Mouse (Mus musculus): ENCODE measurements around the gene A630095N17Rik. TPM values are rescaled to one million over a fixed set of nuclear protein-coding genes. Genes with fewer than 3 reads are reported as not detected.
A peak's percentile ranks its signal among the peaks of the same experiment; 100 is the strongest.

The A630095N17Rik gene
- polyA plus RNA-seq, 1 experiment from 2014 or later = not detected

DNA sequence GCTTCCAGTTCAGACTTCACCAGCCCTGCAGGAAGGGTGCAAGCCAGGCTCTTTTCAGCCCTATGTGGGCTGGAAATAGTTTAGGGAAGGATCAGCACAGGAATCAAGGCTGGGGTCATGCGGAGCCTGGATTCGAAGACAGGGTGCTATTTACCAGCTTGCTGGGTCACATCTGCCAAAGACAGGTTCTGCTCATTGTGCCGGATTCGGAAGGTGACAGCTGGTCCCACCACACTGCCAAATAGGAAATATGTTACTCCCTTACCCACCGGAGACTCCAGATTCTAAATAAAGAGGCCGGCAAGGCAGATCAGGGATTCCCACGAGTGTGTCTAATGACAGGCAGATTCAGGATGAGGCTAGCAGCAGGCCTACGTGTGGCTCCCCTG, 22.7 kb upstream of the A630095N17Rik start:
- Histone ChIP-seq H3K4me3 (replicated peaks; ENCODE audit: low read depth, low read length) (no peak overlapping the region), H3K27ac (replicated peaks; ENCODE audit: low read depth, low read length) (no peak overlapping the region), H3K9me3 (ENCODE audit: control insufficient read depth, low read length) (no peaks in the 10 kb centered on the region), H3K27me3 (ENCODE audit: control insufficient read depth, insufficient read depth, low read length) (no peaks in the 10 kb centered on the region), H3K36me3 (ENCODE audit: control insufficient read depth, insufficient read depth, low read length) (no peaks in the 10 kb centered on the region), H3K4me1 (ENCODE audit: control insufficient read depth, insufficient read depth, low read length) (no peaks in the 10 kb centered on the region; the same call in 1 of the 2 replicates), H3K4me2 (ENCODE audit: low read length) (no peak overlapping the region), H3K9ac (replicated peaks; ENCODE audit: low read length) (no peak overlapping the region)
- DNase-seq (no peak), ATAC-seq (ENCODE audit: low FRiP score, low TSS enrichment) (no peak)
- WGBS = 58% methylated on average over 8 of the region's 8 CpGs

DNA sequence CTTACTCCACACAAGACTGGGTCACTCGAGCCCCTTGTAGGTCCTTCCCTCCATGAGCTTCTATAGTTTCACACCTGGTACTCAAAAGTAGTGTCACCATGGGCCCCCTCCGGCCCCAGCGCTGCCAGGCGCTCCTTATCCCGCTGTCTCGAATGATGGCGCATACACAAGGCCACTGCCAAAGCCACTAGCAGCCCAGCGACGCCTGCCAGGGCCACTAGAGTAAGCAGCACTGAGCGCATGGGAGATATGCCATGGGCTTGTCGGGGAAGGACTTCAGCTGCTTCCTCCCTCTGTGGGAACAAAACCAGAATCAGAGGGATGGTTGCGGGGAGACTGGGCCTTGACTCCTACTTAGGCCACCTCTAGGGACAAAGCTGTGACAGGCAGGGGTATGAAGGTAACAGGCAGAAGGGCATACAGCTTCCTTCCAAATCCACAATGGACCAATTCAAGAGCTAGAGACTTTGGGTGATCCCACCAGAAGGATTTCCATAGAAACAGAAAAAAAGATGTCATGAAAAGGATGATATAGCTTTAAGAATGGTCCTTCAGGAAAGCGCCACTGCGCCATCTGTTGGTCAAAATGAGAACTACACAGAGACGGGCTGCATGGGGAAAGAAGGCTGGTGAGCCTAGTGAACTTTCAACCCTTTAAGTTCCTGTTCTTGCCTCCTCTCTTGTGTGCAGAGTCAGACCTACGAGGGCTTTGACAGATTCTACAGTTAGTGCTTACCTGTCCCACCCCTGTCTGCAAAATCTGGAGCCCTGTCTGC, 22.1 kb upstream of the A630095N17Rik start:
- ATAC-seq (ENCODE audit: low FRiP score, low TSS enrichment) (no peak), DNase-seq (peak; percentile 88)
- no peaks in the 10 kb centered on the region; the same call in 1 of the 2 replicates for H3K4me1 ChIP-seq (ENCODE audit: control insufficient read depth, insufficient read depth, low read length)
- no peaks in the 10 kb centered on the region for H3K36me3 ChIP-seq (ENCODE audit: control insufficient read depth, insufficient read depth, low read length)
- no peaks in the 10 kb centered on the region for H3K9me3 ChIP-seq (ENCODE audit: control insufficient read depth, low read length)
- H3K27ac ChIP-seq (replicated peaks; ENCODE audit: low read depth, low read length) = no peak overlapping the region
- 67% methylated on average over 16 of the region's 16 CpGs for WGBS
- no peak overlapping the region for H3K9ac ChIP-seq (replicated peaks; ENCODE audit: low read length)
- no peaks in the 10 kb centered on the region for H3K27me3 ChIP-seq (ENCODE audit: control insufficient read depth, insufficient read depth, low read length)
- no peak overlapping the region for H3K4me2 ChIP-seq (ENCODE audit: low read length)
- no peak overlapping the region for H3K4me3 ChIP-seq (replicated peaks; ENCODE audit: low read depth, low read length)

DNA sequence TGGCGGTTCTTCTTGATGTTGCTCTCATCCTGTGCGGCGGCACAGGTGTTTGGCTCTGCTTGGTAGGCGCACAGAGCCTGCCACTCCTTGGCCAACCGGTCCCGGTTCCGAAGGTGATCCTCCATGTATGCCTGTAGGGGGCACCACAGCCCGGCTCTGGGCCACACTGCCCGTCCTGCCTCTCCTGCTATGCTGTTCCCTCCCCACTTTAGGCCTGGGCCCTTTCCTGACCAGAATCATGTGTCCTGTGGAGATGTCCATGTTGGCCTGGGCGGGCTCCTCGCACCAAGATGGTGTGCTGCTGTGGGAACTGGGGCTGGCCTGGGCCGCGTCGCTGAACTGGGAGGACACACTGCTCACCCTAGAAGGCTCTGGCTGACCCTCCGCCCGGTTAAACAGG, 21.1 kb upstream of the A630095N17Rik start:
- WGBS = 76% methylated on average over 16 of the region's 16 CpGs
- Histone ChIP-seq H3K27me3 (ENCODE audit: control insufficient read depth, insufficient read depth, low read length) (no peaks in the 10 kb centered on the region), H3K4me1 (ENCODE audit: control insufficient read depth, insufficient read depth, low read length) (no peaks in the 10 kb centered on the region; the same call in 1 of the 2 replicates), H3K4me2 (ENCODE audit: low read length) (no peak overlapping the region), H3K36me3 (ENCODE audit: control insufficient read depth, insufficient read depth, low read length) (no peaks in the 10 kb centered on the region), H3K9me3 (ENCODE audit: control insufficient read depth, low read length) (no peaks in the 10 kb centered on the region), H3K9ac (replicated peaks; ENCODE audit: low read length) (no peak overlapping the region), H3K27ac (replicated peaks; ENCODE audit: low read depth, low read length) (no peak overlapping the region), H3K4me3 (replicated peaks; ENCODE audit: low read depth, low read length) (no peak overlapping the region)
- no peak for ATAC-seq (ENCODE audit: low FRiP score, low TSS enrichment)
- DNase-seq = no peak

DNA sequence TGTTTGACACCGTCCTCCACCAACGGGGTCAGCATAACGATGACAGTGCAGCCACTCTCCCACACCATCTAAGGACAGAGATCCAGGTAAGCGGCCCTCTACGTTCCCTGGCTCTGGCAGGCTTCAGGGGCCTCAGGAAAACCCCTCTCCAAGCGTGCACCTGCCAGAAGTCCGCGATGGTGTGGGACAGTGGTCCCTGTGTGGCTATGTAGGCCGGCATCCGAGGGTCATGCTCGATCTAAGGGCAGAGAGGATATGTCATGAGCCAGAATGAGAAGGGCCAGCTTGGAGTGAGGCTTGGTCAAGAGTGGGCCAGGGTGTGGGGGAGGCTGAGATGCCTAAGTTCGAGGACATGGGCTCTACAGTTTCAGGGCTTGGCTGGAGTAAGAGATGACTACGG, 20.4 kb upstream of the A630095N17Rik start:
- no peaks in the 10 kb centered on the region for H3K9me3 ChIP-seq (ENCODE audit: control insufficient read depth, low read length)
- H3K4me2 ChIP-seq (ENCODE audit: low read length) = no peak overlapping the region
- no peak overlapping the region for H3K9ac ChIP-seq (replicated peaks; ENCODE audit: low read length)
- no peaks in the 10 kb centered on the region for H3K36me3 ChIP-seq (ENCODE audit: control insufficient read depth, insufficient read depth, low read length)
- no peaks in the 10 kb centered on the region; the same call in 1 of the 2 replicates for H3K4me1 ChIP-seq (ENCODE audit: control insufficient read depth, insufficient read depth, low read length)
- H3K4me3 ChIP-seq (replicated peaks; ENCODE audit: low read depth, low read length) = no peak overlapping the region
- DNase-seq (no peak), ATAC-seq (ENCODE audit: low FRiP score, low TSS enrichment) (no peak)
- H3K27ac ChIP-seq (replicated peaks; ENCODE audit: low read depth, low read length) = no peak overlapping the region
- WGBS = 73% methylated on average over 13 of the region's 13 CpGs
- no peaks in the 10 kb centered on the region for H3K27me3 ChIP-seq (ENCODE audit: control insufficient read depth, insufficient read depth, low read length)

DNA sequence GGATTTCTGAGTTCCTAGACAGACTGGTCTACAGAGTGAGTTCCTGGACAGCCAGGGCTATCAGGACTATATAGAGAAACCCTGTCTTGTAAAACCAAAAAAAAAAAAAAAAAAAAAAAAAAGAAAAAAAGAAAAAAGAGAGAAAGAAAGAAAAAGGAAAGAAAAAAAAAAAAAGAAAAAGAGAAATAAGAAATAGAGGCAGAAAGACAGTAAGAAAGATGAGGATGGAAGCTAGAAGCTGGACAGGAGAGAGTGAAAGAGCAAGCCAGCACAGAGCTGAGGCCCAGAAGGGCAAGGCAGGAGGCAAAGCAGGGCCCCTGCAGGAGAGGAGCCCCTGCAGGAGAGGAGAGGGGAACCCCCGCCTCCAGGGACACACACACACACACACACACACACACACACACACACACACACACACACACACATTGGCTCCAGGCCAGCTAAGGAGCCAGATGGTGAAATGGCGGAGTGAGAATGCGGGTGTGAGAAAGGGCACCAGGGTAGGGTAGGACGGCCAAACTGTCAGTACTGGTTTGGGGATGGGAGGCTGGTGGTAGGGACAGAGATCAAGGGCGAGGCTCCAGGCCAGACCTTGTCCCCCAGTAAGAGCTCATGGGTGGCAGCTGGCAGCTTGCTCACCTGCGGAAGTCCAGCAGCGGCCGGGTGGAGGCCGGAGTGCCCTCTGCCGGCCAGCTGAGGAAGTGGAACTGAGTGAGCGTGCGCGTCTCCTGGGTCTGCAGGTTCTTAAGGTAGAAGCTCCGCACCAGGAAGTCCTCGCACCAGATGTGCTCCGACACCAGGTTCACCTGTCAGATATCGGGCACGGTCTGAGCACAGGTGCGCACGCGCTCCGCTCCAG, 19.4 kb upstream of the A630095N17Rik start:
- peak overlapping the region; percentile 6; the same call in 1 of the 2 replicates for H3K9ac ChIP-seq (replicated peaks; ENCODE audit: low read length)
- 2% methylated on average over 22 of the region's 22 CpGs for whole genome bisulfite sequencing
- no peaks in the 10 kb centered on the region for H3K27me3 ChIP-seq (ENCODE audit: control insufficient read depth, insufficient read depth, low read length)
- H3K36me3 ChIP-seq (ENCODE audit: control insufficient read depth, insufficient read depth, low read length) = no peaks in the 10 kb centered on the region
- H3K27ac ChIP-seq (replicated peaks; ENCODE audit: low read depth, low read length) = no peak overlapping the region
- no peaks in the 10 kb centered on the region for H3K9me3 ChIP-seq (ENCODE audit: control insufficient read depth, low read length)
- ATAC-seq (ENCODE audit: low FRiP score, low TSS enrichment) (peak; percentile 25), DNase-seq (peak; percentile 86)
- peak overlapping the region; percentile 7 for H3K4me3 ChIP-seq (replicated peaks; ENCODE audit: low read depth, low read length)
- no peaks in the 10 kb centered on the region; the same call in 1 of the 2 replicates for H3K4me1 ChIP-seq (ENCODE audit: control insufficient read depth, insufficient read depth, low read length)
- H3K4me2 ChIP-seq (ENCODE audit: low read length) = peak overlapping the region; percentile 50

DNA sequence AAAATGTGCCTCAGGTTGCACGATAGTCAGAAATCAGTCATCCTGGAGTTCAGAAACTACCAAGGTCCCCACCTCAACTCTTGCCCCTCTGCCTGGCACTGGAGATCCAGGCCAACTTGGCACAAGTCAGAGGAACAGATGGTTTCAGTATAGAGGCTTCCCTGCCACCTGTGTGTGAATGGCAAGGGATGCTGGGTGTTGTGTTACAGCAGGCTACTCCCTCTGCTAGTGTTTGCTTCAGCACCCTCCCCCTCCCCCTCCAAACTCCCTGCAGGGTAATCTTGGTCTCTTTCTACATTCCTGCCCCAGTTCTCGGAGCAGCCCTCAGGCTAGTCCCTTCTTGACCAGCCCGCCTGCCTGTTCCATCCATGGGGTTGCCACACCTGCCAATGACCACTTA, 18.6 kb upstream of the A630095N17Rik start:
- no peak for ATAC-seq (ENCODE audit: low FRiP score, low TSS enrichment)

DNA sequence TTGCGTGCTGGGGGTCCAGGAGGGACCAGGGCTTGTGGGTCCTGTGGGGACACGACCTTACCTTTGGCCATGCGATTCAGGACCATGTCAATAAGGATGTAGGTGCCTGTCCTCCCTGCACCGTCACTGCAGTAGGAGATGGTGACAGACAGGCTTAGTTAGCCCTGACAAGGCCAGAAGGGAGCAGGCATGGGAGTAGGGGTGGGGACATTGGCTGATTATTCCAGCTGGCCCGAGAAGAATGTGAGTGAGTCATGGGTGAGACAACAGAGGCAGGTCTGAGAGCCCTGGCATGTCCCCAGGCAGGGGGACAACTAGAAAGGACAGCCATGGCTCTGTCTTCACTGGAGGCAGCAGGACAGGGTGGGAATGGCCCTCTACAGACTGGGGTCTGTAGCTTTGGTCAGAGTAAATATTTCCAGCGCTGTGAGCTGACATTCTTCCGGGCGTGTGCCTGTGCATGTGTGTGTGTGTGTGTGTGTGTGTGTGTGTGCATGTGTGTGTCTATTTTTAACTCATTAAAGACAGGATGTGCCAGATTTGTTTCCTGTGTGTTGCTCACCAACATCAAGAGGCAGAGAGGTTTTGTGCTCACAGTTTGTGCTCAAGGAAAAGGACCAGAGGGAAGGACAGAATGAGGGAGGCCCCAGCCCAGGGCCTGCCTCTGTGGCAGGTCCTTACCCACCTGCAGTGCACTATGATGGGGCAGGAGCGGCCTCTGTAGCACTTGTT, 16.3 kb upstream of the A630095N17Rik start:
- no peak overlapping the region for H3K27ac ChIP-seq (replicated peaks; ENCODE audit: low read depth, low read length)
- H3K4me2 ChIP-seq (ENCODE audit: low read length) = no peak overlapping the region
- no peak overlapping the region for H3K4me3 ChIP-seq (replicated peaks; ENCODE audit: low read depth, low read length)
- H3K9ac ChIP-seq (replicated peaks; ENCODE audit: low read length) = no peak overlapping the region
- no peak for ATAC-seq (ENCODE audit: low FRiP score, low TSS enrichment)
- no peaks in the 10 kb centered on the region; the same call in 1 of the 2 replicates for H3K4me1 ChIP-seq (ENCODE audit: control insufficient read depth, insufficient read depth, low read length)
- no peaks in the 10 kb centered on the region for H3K27me3 ChIP-seq (ENCODE audit: control insufficient read depth, insufficient read depth, low read length)
- WGBS = 58% methylated on average over 9 of the region's 9 CpGs
- no peaks in the 10 kb centered on the region for H3K9me3 ChIP-seq (ENCODE audit: control insufficient read depth, low read length)
- DNase-seq = no peak
- H3K36me3 ChIP-seq (ENCODE audit: control insufficient read depth, insufficient read depth, low read length) = peaks cover 10% of the 10 kb centered on the region; the same call in 1 of the 2 replicates

More for the DNA sequence above, 18.6 kb upstream of the A630095N17Rik start:
- H3K4me1 ChIP-seq (ENCODE audit: control insufficient read depth, insufficient read depth, low read length) = no peaks in the 10 kb centered on the region; the same call in 1 of the 2 replicates
- no peak overlapping the region for H3K4me3 ChIP-seq (replicated peaks; ENCODE audit: low read depth, low read length)
- no peak overlapping the region for H3K9ac ChIP-seq (replicated peaks; ENCODE audit: low read length)
- no peak for DNase-seq
- no peak overlapping the region for H3K27ac ChIP-seq (replicated peaks; ENCODE audit: low read depth, low read length)
- 64% methylated on average over 3 of the region's 3 CpGs for WGBS
- no peaks in the 10 kb centered on the region for H3K9me3 ChIP-seq (ENCODE audit: control insufficient read depth, low read length)
- H3K27me3 ChIP-seq (ENCODE audit: control insufficient read depth, insufficient read depth, low read length) = no peaks in the 10 kb centered on the region
- no peak overlapping the region for H3K4me2 ChIP-seq (ENCODE audit: low read length)
- no peaks in the 10 kb centered on the region; the same call in 1 of the 2 replicates for H3K36me3 ChIP-seq (ENCODE audit: control insufficient read depth, insufficient read depth, low read length)
